Mouse (Mus musculus) lung, adult 18-20 months (tissue): ENCODE results near the gene Pou2f3.
A peak's percentile ranks its signal among the peaks of the same experiment; 100 is the strongest.

Experiments used
- DNase-seq, 2 experiments: peaks; one replicate each; pipeline ENCODE4 v3.0.0; 2022; ENCODE audit warnings: mixed read lengths in 2 of 2

The Pou2f3 gene

GRCm38 (mm10) chr9:43107555-43107954, 102.6 kb downstream of the Pou2f3 start:
- no peak for DNase-seq

- peak; percentile 74 to 83 for DNase-seq
These were observed 103.0 kb downstream of the Pou2f3 start, which contains the start of gene Arhgef12 for GRCm38 (mm10) chr9:43107187-43107517. Arhgef12 (minus strand) TSS chr9:43107239.

DNA sequence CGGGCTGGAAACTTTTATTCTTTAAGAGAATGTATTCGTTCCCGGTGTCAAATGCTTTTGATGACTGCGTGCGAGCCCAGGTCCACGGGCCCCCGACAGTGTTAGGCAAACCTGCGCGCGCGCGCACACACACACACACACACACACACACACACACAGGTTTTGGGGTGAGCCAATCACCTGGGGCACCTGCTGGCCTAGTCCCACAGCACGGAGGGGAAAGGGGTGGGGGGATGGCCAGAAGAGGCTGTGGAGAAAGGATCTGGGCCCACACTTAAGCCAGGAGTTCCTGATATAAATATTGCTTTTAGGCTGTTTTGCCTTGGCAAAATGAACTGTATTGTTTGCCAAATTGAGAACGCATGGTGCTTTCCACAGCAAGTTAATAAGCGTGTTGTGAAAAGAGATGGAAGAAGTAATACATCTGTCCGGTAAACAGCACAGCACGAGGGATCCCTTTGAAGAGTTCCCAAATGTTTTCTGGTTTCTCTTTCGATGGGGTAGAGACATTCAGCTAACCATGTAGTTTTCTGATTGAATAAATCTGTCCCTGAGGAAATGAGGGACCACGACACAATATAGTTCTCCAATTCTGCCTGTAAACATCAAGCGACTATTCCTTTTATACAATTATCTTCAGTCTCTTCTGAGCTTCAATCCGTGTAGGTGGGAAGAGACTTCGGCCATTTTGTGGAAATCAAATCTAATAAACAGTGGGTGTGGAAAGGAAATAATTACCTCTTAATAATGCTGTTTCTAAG, 103.6 kb downstream of the Pou2f3 start:
- peak; percentile 45 to 58 for DNase-seq

DNA sequence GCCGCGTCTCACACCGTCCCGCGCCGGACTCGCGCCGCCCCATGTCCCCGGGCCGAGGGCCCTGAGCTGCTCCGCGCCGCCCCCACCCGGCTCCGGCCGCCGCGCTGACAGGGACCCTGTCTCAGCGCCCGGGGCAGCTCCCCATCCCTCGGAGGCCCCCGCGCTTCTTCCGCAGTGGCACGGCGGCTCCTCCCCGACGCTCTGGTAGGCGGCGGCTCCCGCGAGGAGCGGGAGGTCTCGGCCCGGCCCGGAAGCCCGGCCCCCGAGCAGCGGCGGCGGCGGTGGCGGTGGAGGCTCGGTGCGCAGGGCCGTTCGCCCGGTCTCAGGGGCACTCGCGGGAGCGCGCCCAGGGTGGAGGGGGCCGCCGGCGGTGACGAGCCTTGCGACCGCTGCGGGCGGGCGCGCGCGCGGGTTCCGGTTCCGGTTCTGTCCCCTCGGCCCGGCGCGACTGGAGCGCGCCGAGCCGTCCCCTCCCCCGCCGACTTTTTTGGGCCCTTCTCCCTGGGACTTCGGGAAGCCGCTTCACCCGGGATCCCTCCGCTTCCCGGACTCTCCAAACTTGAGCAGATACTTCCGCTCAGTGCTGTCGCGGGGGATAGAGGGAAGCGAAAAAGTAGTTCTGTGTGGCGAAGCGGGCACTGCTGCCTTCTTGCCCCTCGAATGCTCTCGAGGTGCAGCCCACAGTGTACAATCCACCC, 104.4 kb downstream of the Pou2f3 start:
- peak; percentile 93 to 95 for DNase-seq

DNA sequence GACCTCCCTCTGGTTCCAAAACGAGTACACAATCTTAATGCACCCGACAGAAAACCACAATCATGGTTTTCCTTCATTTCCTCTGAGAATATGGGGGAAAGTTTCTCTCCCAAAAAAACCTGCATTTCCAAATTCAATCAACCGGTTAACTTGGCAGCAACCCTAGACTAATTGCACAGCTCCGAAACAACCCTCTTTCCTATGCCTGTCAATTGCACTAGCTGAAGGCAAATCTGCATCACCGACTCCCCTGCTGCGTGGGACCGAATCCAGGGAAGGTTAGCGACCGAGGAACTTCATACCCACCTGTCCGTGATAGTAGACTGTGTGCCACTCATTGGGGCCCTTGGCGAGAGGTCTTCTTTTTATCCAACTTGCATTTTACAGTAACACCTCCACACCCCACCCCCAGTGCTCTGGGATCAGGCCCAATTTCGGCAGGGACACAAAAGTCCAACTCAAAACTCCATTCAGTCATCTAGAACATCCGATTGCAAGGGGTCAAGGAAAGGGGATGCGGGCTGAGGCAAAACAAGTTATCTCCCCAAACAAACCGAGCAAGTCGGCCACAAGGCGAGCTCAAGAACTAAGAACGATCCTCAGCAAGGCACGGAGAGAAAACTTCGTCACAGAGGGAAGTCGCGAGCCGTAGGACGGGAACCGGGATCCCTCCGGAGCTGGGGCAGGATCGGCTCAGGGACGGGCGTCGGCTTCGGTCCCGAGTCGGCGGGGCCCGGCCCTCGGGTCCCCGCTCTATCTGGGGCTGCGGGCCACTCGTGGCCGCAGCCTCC, 105.1 kb downstream of the Pou2f3 start:
- peak; percentile 41 to 45 for DNase-seq

DNA sequence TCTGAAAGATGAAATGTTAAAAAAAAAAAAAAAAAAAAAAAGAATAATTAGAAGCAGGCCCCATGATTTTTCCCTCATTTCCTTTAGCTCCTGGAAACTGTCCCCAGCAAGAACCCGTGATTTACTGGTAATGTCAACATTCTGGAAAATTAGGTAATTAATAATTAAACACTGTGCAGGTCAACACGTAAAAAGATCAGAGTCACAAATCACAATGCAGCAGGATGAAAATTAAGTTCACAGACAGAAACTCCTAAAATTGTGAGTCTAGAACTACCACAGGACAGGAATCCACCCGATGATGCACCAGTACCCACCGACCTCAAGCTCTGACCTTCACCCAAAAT, 105.7 kb downstream of the Pou2f3 start:
- no peak for DNase-seq

GRCm38 (mm10) chr9:43103675-43104299, 106.4 kb downstream of the Pou2f3 start:
- no peak for DNase-seq

DNA sequence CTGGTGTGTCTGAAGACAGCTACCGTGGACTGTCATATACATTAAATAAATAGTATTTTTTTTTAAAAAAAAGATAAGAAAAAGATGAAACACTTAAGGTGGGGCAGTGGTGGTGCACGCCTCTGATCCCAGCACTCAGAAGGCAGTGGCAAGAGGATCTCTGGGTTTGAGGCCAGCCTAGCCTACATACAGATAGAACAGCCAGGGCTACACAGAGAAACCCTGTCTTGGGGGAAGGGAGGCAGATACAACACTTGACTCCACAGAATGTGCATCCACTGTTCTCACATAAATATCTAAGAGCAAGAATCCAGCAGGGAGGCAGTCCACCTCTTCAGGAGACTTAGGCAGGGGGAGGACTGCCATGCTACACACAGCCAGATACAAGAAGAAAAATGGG, 107.2 kb downstream of the Pou2f3 start:
- no peak for DNase-seq

GRCm38 (mm10) chr9:43101936-43102595, 108.1 kb downstream of the Pou2f3 start:
- peak in 1 of 2 experiments; percentile 62 for DNase-seq

DNA sequence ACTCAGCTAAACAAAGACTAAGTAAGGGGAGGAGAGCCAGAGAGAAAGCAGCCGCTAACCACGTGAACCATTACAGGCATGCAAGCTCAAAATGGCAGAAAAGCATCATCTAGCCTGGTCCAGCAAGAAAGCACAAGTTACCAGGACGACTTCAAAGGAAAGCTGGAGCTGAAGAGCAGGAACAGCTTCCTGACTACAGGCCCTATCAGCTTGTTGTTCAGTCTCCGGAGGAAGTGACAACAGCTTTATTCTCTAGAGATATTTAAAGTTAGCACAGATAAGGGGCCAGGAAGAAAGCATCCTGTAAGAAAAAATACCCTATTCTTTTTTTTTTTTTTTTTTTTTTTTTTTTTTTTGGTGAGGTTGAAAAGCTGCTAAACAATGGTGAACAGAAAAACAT, 111.2 kb downstream of the Pou2f3 start:
- DNase-seq = no peak

DNA sequence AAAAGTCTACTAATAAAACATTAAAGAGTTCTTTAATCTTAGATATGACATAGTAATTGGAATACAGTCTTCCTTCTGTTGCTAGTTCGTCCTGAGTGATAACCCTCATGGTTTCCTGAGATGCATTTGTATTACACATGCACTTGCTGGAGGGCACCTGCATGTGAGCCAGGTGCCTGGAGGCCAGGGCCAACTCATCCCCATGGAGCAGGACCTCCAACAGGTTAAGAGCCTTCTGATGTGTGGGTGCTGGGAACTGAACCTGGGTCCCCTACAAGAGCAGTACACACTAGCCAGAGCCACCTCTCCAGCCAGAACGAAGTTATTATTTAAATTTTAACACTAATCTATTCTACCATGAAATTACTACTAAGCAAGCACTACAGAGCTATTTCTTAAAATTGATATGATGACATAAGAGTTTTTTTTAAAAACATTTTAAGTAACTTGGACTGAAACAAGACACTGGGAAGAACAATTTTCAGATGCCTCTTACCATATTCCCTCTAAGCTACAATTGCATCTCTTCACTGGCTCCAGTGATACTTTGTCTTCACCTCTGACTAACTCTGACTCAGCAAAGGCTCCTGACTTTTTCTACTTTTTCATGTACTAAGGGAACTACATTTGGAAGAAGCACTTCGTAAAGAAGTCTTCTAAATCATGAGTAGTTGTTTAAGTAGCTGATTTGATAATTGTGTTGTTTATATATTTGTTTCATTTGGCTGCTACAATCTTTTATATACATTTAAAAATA, 112.2 kb downstream of the Pou2f3 start:
- DNase-seq = no peak

DNA sequence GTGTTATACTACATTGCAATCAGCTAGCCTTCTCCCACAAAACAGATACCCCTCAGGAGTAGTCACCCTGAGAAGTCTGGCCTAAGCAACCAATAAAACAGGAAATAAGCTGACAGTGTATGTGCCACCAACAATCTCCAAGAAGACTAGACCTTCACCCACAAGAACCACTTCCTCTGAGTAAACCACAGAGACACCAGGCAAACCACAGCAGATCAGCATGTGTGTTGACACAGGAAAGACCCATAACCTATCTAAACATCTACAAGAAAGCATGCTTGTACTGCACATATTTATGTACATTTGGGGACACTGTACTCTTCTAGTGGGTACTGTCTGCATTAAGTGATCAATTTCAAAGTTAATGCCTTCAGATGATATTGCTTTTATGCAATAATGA, 113.8 kb downstream of the Pou2f3 start:
- DNase-seq = peak in 1 of 2 experiments; percentile 38

DNA sequence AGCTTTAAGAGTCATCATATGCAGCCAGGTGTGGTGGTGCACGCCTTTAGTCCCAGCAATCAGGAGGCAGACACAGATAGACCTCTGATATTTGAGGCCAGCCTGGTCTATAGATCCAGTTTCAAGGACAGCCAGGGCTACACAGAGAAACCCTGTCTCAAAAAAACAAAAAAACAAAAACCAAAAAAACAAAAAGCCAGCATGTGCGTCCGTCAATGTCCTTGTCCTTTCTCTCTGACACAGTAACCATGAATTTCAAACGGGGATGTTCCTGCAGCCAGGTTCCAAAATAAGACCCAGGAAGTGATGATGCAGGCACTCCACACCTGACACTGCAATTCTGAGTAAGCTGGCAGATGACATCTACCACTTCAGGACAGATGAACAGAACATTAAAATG, 115.3 kb downstream of the Pou2f3 start:
- DNase-seq = no peak

DNA sequence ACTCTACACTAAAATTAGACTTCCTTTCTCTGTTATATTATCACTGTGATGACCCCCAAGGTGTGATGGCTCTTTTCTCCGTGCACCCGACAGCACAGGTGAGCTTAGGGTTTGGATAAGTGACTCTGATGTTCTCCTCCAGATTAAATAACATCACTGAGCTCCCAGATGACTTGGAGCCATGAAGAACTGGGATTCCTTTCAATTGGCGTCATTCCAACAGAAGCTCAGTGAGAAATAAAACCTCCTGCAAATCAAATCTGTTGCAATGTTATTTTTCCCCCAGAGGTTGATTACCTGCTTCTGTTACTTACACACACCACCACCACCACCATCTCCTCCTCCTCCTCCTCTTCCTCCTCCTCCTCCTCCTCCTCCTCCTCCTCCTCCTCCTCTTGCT, 116.4 kb downstream of the Pou2f3 start:
- DNase-seq = no peak

DNA sequence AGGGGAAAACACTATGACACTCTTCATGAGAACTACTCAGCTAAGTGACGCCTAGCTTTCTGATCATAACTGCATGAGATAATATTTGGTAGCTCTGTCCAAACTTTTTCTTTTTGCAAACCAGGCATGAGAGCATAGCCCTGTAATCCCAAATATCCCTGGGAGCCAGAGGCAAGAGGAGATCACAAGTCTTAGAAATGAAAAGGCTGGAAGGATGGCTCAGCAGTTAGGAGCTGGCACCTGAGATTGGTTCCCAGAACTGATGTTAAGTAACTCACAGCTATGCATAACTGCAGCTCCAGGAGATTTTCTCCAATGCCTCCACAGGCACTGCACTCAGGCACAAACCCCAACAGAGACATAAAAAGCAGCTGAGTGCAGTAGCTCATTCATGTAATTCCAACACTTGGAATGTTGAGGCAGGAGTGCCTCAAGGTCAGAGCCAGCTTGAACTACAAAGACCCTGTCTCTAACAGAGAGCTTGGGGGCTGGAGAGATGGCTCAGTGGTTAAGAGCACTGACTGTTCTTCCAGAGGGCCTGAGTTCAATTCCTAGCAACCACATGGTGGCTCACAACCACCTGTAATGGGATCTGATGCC, 124.4 kb downstream of the Pou2f3 start:
- no peak for DNase-seq

- no peak for DNase-seq
These were observed 125.4 kb downstream of the Pou2f3 start for GRCm38 (mm10) chr9:43084496-43085362.

DNA sequence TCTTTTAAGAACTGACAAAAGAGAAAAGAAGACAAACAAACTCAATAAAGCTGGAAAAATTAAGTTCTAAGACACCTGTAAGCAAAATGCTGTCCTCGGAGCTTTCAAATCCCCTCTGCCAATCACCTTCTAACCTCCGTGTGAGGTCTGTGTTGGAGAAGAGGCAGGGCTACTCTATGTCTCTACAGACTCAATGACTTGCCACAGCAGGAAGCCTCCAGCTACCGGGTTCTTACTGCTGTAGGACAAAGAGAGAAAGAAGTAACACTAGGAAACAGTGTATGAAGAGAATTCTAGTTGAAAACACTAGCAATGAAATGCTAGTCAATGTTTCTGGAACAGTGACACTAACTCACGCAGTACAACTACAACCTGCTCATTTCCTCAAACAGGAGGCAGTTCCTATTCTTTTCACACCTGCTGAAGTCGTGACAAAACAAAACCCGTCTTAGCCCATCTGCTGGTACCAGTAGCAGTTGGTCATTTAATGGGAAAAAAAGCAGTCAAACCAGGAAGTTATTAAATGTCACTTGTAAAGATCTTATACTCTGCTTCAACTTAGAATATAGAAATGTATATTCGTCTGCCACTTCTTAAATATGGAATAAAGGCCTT, 126.6 kb downstream of the Pou2f3 start:
- no peak for DNase-seq

- no peak for DNase-seq
These were observed 131.5 kb downstream of the Pou2f3 start for GRCm38 (mm10) chr9:43078711-43079110.

- peak in 1 of 2 experiments; percentile 34 for DNase-seq
These were observed 134.0 kb downstream of the Pou2f3 start for GRCm38 (mm10) chr9:43076163-43076562.

DNA sequence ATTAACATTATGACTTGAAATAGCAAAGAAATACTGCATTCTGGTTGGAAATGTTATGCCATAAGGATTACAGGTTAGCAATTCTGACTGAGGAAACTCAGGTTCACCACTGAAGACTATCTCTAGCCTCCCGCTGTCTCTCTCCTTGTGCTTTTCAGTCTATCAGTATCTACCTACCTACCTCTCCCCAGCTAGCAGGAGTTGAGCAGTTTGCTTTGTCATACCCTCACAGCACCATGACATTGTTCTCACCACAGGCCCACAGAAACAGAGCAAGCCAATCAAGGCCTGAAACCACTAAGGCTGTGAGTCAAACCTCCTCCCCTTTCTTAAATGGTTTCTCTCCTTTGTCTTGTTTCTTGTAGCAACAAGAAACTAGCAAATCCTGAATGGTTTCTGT, 135.6 kb downstream of the Pou2f3 start:
- DNase-seq = no peak
